Mouse (Mus musculus) colon, adult 2 months (tissue): Measurements from ENCODE around the gene Thsd1. TPM values are rescaled to one million over a fixed set of nuclear protein-coding genes. Genes with fewer than 3 reads are reported as not detected.

Source experiments
- polyA plus RNA-seq: library from polyadenylated mRNA; depleted of rRNA; stranded (reverse); fragments of >200 nt; gene quantifications from 2 replicates; pipeline ENCODE4 v1.2.3, GENCODE M21; 2012; rRNA removed

The Thsd1 gene
- polyA plus RNA-seq = 0.85 and 1.1 TPM in 2 replicates

GRCm38 (mm10) chr8:22227061-22227877, at the start of gene Thsd1:
TSS of gene Thsd1 (plus strand) at chr8:22227313.

GRCm38 (mm10) chr8:22185431-22186397, 41.4 kb upstream of the Thsd1 start, which contains the start of gene Ckap2:
TSS of gene Ckap2 (minus strand) at chr8:22185819.

GRCm38 (mm10) chr8:22192660-22193431, 34.3 kb upstream of the Thsd1 start, which contains the start of gene Vps36:
TSS of gene Vps36 (plus strand) at chr8:22192809.

GRCm38 (mm10) chr8:22282999-22283491, 55.9 kb downstream of the Thsd1 start, which contains the start of gene Tpte:
TSS of gene Tpte (plus strand) at chr8:22283441.

Other genes starting within 250 kb of the Thsd1 start
- 0.35 and 0.44 TPM in 2 replicates for gene Atp7b, start 167.0 kb upstream of the Thsd1 start, polyA plus RNA-seq
- gene Alg11, start 166.6 kb upstream of the Thsd1 start, polyA plus RNA-seq = 1.5 and 1.6 TPM in 2 replicates
- 0.21 and 0.65 TPM in 2 replicates for gene Nek5, start 102.3 kb upstream of the Thsd1 start, polyA plus RNA-seq
- 2.3 and 2.5 TPM in 2 replicates for gene Nek3, start 60.9 kb upstream of the Thsd1 start, polyA plus RNA-seq
- 2.0 and 3.0 TPM in 2 replicates for gene Ckap2, start 41.5 kb upstream of the Thsd1 start, polyA plus RNA-seq
- 6.6 and 7.2 TPM in 2 replicates for gene Vps36, start 34.5 kb upstream of the Thsd1 start, polyA plus RNA-seq
- gene Tpte, start 56.1 kb downstream of the Thsd1 start, polyA plus RNA-seq = not detected in 2 replicates
- gene Slc25a15, start 171.3 kb downstream of the Thsd1 start, polyA plus RNA-seq = 5.7 and 6.0 TPM in 2 replicates
- 4.2 and 4.3 TPM in 2 replicates for gene Mrps31, start 184.0 kb downstream of the Thsd1 start, polyA plus RNA-seq